Mouse (Mus musculus) 3T3-L1 (cell line): ENCODE data around the gene Ccdc172.

Source experiments
- DNase-seq: peaks from one replicate; pipeline ENCODE4 v3.0.0-alpha.2; 2015; ENCODE audit warnings: low read depth, low spot score

Gene Ccdc172

DNA sequence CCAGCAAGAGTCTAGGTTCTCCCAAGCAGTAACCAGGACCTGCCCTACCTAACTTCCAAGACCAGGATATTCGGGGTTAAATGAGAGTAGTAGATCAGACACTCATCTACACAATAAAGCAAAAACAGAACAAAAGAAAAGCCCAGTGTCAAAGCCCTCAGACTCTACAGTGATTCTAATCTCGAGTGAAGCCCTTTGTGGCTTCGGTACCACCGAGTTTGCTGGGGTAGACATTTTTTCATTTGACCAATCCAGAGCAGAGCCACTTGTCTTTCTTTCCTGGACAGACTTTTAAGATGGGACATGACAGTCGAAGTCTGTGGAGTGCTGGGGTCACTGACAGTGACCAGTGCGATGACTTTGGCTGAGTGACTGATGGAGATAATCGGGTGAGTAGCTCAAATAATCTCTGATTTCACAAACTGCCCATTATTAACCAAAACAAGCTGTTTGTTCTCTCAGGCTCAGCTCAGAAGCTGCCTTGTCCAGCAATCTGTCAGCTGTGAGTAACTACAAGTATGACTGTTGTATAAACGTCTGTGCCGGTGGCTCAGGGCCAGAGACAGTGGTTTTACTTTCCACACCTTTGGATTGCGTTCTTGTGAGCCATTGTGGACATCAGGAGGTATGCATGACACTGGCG, 60.8 kb downstream of the Ccdc172 start:
- peak; percentile 72 for DNase-seq

DNA sequence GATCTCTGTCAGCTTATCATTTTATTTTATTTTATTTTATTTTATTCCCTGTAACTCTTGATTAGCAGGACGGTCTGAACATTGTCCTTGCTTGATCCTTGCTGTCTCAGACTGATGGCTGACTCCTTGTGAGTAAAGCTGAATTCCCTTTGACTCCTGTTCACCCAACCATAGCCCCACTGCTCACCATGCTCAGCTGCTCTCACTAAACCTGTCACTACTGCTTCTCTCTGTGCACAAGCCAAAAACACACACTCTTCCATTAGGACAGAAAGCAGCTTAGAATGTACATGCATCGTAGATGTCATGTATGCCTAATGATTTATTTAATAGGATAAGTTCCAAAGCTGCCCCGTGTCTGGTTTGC, 61.3 kb downstream of the Ccdc172 start:
- DNase-seq, result peak; percentile 44

DNA sequence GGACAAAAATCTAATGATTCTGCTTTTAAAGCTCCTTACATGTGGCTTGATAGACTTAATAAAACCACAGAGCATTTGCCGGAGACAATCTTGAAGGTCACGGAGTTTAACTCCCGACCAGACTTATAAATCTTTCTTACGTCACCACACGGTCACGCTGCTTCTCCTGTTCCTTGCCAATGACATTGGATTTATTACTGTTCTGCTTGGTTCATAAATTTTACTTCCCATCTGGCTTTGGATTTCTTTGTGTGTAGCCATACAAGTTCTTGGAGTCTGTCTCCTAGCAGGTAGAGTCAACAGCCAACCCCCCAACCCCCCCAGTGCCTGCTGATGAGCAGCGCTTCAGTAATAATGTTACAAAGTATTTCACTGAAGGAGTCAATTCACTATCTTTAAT, 70.2 kb downstream of the Ccdc172 start:
- DNase-seq, result no peak

DNA sequence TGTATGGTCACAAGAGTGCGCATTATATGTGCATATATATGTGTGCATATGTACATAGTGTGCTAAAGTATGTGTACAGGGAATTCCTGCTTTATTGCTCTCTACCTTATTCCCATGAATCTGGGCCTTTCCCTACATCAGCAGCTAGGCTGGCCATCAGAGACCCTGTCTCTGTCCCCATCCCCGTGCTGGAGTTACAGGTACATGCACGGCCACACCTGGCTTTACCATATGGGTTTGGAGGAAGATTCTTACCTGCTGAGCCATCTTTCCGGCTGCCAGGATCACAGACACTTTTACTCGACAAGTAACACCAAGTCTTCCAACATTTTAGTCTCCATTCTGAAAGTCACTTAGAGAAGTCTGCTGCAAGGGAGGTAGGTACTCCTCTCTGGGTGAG, 71.2 kb downstream of the Ccdc172 start:
- DNase-seq, result no peak

DNA sequence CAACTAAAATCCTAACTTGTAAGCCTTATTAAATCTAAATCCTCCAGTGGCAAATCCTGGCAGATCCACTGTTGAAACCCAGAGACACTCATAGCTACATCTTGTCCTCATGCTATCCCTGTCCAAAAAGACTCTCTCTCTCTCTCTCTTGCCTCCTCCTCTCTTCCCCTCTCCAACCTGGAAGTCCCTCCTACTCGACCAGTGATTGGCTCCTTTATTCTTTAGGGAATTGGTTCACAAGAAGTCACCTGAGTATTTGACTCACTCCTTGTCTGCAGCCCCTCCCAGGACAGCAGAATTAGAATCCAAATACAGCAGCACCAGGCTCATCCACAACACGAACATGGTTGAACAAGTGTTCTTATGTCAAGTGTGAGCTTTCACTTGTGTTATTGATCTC, 74.3 kb downstream of the Ccdc172 start:
- no peak for DNase-seq

DNA sequence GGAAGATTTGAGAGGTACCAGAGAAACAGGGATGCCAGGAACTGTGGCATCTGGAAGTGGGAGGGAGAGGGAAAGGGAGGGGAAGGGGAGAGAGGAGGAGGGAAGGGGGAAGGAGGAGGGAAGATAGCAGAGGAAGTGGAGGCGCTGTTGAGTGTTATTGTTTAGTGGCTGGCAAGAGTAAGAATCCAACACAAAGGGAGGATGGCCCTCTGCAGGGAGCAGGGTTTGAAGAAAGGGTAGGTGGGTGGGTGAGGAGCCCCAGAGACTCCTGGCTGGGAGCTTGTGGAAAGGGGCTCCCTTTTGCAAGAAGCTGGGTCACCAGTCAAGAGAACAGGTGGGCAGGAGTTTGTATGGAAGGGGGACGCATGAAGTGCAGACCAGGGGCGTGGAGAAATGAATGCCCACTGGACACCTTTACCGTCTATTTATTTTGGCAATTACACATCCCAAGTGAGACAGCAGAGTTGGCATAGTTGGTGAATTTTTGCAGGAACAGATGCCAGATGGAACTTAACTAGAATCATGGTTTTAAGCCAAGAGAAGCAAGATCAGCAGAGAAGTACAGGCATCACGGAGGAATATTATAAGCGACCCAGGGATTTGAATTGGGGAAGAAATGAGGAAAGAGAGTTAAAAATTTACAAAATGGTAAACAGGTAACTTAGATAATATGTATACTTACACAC, 78.6 kb downstream of the Ccdc172 start:
- no peak for DNase-seq

DNA sequence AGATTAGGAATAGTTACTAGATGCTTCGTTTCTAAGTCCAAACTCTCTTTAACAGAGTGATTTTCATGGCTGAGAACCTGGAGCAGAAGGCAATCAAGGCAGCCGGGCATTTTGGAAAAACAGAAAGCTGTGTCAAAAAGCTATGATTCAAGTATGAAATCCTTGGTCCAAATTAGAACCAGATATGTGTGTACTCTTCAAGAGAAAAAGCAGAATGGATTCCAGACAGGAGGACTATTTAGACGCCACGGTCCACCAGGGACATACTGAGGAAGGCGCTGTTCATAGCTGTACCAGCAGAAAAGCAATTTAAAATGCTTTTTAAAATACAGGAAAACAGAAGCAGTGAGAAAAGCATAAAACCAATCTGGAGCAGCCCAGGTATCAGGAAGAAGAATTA, 88.6 kb downstream of the Ccdc172 start:
- DNase-seq, result no peak
